Mouse (Mus musculus) spleen, embryonic (tissue): Measurements from ENCODE around the gene Zbtb22.

Experiments used
- CTCF ChIA-PET: fragments of 350-600 bp; sonication (Branson Sonifier 250); formaldehyde crosslinking; loops from one replicate; lab custom pipeline; 2022; lab: Charles Lee

The Zbtb22 gene

GRCm38 (mm10) chr17:33919351-33920281, 3.9 kb downstream of the Zbtb22 start:
- CTCF ChIA-PET = interaction anchor here (0.6 kb wide), 1 partner anchor 917 kb away, joined by 3 read pairs; no protein-coding TSS in a partner anchor

- CTCF ChIA-PET = interaction anchor here (0.8 kb wide), 1 partner anchor 24 kb away, joined by 5 read pairs; no protein-coding TSS in a partner anchor
Measured at GRCm38 (mm10) chr17:33920282-33921097, 4.8 kb downstream of the Zbtb22 start.

DNA sequence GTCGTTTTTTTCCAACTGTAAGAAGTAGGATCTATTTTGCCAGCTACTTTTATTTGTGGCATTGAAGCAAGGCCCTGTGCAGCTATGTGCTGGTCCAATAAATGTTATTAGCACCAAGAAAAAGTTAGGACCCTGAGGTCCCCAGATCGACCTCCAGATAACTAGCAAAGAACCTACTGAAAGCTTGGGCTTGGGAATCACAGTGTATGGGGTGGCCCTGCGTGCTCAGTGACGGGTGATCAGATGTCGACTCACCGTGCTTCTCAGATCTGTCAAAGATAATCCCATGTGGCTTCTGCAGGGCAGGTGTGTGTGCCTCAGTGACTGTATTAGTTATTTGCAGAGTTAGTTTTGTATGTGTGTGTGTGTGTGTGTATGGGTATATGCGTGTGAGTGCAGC, 5.7 kb downstream of the Zbtb22 start:
- CTCF ChIA-PET = interaction anchor here (0.8 to 1.5 kb wide), 2 partner anchors 11 to 25 kb away, joined by 5 to 6 read pairs; no protein-coding TSS in a partner anchor

- CTCF ChIA-PET = interaction anchor here (0.6 to 1.0 kb wide), 3 partner anchors 27 to 229 kb away, joined by 3 to 11 read pairs (median 6); no protein-coding TSS in a partner anchor
Measured at GRCm38 (mm10) chr17:33924577-33925283, 9.0 kb downstream of the Zbtb22 start.

DNA sequence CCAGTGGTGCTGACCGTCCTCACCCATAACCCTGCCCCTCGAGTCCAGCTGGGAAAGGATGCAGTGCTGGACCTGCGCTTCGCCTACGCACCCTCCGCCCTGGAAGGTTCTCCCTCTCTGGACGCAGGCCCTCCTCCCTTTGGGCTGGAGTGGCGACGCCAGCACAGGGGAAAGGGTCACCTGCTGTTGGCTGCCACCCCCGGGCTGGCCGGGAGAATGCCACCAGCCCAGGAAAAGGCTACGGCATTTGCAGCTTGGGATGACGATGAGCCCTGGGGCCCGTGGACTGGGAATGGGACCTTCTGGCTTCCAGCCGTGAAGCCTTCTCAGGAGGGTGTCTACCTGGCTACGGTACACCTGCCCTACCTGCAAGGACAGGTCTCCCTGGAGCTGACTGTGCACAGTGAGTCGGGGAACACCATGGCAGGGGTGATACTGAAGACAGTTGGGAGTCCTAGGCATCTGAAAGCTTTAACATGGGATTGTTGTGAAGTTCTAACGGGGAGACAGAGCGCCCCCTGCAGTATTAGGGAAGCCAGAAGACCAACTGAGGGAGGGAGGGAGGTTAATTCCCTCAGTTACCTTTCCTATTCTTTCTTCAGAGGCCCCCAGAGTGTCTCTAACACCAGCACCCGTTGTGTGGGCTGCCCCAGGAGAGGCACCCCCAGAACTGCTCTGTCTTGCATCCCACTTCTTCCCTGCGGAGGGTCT, 9.9 kb downstream of the Zbtb22 start:
- CTCF ChIA-PET = interaction anchor here (0.6 to 1.0 kb wide), 3 partner anchors 28 to 30 kb away, joined by 3 to 11 read pairs (median 3); no protein-coding TSS in a partner anchor

DNA sequence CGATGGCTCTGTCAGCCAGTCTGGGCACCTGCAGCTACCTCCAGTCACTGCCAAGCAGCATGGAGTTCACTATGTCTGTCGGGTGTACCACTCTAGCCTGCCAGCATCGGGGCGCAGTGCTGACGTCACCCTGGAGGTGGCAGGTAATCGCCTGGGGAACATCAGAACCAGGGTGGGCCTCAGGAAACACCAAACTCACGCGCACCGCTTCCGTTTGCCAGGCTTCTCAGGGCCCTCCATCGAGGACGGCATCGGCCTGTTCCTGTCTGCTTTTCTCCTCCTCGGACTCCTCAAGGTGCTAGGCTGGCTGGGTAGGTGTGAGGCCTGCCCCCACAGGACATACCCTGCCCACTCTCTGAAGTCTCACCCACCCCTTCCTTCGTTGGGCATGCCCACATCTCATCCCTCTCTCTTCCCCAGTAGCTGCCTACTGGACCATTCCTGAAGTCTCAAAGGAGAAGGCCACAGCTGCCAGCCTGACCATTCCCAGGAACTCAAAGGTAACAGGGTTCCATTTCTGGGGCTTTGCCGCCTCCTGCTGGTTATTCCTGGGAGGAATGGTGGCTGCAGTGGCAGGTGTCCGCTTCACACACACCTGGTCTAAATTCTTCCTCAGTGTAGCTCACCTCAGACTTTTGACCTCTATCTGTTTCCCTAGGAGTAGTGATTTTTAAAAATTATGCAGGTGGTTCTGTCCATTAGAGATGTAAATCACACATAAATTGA, 10.7 kb downstream of the Zbtb22 start:
- CTCF ChIA-PET = interaction anchor here (1.0 kb wide), 2 partner anchors 15 to 30 kb away, joined by 3 to 11 read pairs; partner anchors contain the start of gene Wdr46

GRCm38 (mm10) chr17:33928251-33928947, 12.7 kb downstream of the Zbtb22 start:
- CTCF ChIA-PET = interaction anchor here (0.6 to 0.7 kb wide), 3 partner anchors 11 to 18 kb away, joined by 3 to 5 read pairs (median 3); partner anchors contain the start of genes Pfdn6 and Wdr46

DNA sequence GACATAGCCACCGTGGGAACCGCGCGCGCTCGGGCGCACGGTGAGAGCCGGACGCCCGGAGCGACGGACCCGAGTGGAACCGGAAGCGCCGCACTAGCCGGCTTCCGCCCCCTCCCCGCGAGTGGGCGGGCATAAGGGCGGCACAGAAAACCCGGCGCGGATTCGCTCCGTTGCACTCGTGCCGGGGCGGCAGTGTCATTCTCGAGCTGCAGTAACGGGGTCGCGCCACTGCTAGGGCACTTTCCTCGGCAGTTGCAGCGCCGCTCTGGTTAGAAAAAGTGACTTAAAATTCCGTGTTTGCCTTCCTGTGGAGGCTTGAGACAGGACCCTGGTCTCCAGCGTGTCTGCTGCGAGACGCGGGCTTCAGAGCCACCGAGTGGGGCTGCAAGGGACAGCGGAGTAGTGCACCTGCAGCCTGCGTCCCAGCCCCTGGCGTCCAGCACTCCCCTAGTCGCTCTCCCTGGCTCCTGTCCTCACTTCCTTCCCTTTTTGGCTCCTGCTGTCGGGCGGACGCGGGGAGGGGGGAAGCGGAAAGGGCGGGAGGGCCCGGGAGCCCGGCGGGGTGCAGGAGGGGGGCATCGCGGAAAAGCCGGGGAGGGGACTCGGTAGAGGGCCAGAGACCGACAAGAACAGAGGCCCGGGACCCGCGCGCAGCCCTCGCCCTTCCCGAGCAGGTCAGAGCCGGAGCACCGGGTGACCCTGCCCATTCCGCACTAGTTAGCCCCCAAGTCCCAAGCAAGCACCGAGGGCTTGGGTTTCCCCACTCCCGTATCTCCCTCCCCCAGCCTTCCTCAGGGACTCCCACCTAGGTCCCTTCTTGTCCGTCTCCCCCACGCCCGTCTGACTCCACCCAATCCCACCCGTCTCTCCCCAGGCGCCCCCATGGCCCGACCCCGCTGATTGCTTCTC, 13.9 kb downstream of the Zbtb22 start, which contains the start of gene Rgl2:
Gene Rgl2, plus strand, starts transcription at position 173 of the 909 bp plus-strand sequence.
- CTCF ChIA-PET = interaction anchor here (1.5 kb wide), 1 partner anchor 10 kb away, joined by 3 read pairs; the partner anchor contains the start of gene Pfdn6

GRCm38 (mm10) chr17:33930280-33931158, 14.8 kb downstream of the Zbtb22 start:
- CTCF ChIA-PET = interaction anchor here (0.6 to 1.5 kb wide), 2 partner anchors 10 to 20 kb away, joined by 3 read pairs; partner anchors contain the start of gene Pfdn6

GRCm38 (mm10) chr17:33931159-33931866, 15.6 kb downstream of the Zbtb22 start:
- CTCF ChIA-PET = interaction anchor here (0.6 to 1.5 kb wide), 2 partner anchors 9 to 20 kb away, joined by 3 read pairs; partner anchors contain the start of gene Pfdn6

DNA sequence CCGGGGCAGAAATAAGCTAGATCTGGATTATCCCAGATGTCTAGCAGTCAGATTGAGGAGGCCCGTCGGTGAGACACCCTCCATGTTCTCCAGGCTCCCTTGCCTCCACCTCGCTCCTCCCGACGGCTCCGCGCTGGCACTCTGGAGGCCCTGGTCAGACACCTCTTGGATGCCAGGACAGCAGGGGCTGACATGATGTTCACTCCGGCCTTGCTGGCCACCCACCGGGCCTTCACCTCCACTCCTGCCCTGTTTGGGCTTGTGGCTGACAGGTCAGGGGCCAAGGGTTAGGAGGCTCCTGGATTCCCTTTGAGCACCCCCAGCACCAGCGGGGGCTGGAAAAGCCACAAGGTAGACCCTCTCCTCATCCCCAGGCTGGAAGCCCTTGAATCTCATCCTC, 16.2 kb downstream of the Zbtb22 start:
- CTCF ChIA-PET = no interaction called here

GRCm38 (mm10) chr17:33932448-33932847, 16.7 kb downstream of the Zbtb22 start:
- CTCF ChIA-PET = no interaction called here

- CTCF ChIA-PET = no interaction called here
Measured at GRCm38 (mm10) chr17:33932970-33933369, 17.3 kb downstream of the Zbtb22 start.

DNA sequence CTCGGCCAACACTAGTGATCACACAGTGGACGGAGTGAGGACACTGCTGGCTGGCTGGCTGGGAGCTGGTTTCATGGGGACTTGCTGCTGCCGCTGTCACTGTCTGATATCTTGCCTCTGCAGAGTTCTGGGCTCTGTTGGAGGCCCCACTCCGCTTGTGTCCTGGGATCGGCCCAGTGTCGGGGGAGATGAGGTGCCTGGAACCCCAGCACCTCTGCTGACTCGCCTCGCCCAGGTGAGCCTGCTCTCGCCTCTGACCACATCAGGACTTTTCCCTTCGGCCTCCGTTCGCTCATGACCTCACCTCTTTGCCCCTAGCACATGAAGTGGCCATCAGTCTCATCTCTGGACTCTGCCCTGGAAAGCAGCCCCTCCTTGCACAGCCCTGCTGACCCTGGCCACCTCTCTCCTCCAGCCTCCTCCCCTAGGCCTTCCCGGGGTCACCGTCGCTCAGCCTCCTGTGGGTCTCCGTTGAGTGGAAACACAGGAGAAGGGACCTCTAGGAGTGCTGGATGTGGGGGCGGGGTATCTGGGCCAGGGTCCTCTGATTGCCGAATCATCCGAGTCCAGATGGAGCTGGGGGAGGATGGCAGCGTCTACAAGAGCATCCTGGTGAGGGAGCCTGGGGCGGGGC, 19.8 kb downstream of the Zbtb22 start:
- CTCF ChIA-PET = no interaction called here

GRCm38 (mm10) chr17:33936993-33937392, 21.3 kb downstream of the Zbtb22 start:
- CTCF ChIA-PET = interaction anchor here (0.6 kb wide), 1 partner anchor 1261 kb away, joined by 4 read pairs; no protein-coding TSS in a partner anchor
